Mouse (Mus musculus): ENCODE measurements around the gene Fam3c.
A peak's percentile ranks its signal among the peaks of the same experiment; 100 is the strongest.

The Fam3c gene

DNA sequence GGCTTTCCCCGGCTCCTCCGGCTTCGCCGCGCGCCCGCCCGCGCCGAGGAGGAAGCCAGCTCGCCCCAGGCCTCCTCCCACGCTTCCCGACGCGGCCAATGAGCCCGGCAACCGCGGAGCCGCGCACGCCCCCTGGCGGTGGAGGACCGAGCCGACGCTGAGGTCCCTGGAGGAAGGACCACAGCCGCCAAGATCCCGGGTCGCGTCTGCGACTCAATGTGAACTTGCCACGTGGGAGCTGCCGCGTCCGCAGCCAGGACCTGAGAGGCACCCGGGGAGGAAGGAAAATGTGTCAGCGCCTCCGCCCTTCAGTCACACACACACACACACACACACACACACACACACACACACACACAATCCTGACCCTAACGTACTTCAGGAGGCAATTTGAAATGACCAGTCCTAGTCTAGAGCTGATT, at the start of gene Fam3c:
Gene Fam3c (minus strand): TSS at position 158 of the 422 bp plus-strand sequence.
- peak; percentile 96 for DNase-seq (ENCODE audit: low read depth, low spot score)

DNA sequence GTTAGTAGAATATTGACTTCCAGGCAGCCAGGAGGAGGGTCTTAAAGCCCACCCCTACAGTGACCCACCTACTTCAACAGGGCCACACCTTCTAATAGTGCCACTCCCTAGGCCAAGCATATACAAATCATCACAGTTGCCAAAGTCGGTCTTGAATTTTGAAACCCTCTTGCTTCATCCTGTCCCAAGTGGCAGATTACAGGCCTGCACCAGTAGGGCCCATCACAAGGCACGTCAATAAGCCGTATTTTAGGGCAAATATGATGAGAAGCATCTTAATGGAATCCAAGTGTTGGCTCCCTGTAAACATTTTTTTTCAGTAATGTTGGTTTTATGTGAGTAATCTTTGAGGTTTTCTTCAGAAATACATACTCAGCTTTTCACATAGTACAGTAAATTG, 49.0 kb upstream of the Fam3c start:
- DNase-seq (ENCODE audit: low read depth, low spot score), result no peak

DNA sequence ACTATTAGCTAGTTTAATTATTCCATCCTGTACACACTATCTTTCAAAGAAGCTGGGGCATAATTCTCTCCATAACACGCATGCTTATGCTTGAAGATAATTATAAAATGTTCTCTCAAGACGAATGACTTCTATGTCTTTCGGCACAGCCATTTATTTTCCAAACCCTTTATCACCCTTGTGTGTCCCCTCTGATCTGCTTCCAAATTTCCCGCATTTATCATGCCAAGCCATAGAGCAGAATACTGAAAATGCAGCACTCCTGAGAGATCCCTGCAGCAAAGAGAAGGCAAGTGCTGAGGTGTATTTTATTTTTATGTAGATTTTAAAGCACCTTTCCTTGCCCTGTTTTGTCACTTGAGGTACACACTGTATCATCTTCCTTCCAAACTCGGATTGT, 47.7 kb upstream of the Fam3c start:
- DNase-seq (ENCODE audit: low read depth, low spot score), result no peak

DNA sequence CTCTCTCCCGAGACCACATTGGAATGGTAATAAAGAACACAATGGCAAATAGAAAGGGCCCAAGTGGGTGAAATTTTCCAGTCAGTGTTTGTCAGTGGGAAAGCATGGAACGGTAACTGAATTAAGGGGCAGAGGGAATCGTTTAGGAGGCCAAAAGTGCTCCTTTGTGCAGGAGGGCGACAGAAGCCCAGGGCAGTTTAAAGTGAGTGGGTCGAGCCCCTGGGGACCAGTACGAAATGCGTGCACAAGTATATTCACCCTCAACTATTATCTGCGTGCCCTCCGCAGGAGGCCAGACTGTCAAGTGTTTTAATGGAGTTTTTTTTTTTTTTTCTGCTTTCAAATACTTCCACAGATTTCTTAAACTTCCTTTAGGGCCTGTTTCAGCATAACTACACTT, 47.3 kb upstream of the Fam3c start:
- no peak for DNase-seq (ENCODE audit: low read depth, low spot score)

DNA sequence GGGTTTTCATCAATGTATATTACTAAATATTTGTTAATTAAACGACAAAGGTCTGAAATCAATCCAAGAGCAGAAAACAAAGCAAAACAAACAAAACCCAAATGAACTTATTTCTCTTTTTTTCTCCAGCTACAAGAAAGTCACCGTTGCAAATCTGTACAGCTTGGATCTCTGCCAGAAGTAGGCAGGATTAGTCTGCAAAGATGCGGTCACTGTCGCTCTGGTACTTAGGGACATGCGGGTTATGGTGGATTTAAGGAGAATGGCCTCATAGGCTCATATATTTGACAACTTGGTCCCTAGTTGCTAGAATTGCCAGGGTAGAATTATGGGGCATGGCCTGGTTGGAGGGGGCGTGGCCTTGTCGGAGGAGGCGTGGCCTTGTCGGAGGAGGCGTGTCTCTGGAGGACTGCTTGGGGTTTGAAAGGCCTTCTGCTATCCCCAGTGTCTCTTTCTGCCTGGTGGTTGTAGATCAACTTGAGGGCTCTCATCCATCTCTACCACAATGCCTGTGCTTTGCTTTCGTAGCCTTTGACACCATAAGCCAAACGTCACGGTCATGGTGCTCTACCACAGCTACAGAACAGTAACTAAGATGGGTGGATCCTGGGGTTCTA, 46.6 kb upstream of the Fam3c start:
- no peak for DNase-seq (ENCODE audit: low read depth, low spot score)

DNA sequence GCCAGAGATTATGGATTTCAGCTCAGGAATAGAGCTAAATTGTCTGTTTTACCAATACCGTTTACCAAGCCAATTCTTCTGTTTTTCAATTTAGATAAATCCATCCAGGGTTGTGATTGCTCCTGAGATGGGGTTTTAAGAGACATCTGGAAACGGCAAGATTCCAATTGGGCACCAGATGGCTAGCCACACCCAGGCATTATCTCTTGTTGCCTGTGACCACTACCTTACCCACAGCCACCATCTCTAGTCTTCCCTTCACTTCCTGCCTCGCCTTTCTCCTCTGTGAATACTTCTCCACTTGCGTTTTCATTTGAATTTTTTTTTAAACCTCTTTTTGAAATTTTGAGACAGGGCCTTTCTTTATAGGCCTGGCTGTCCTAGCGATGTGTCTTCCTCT, 46.0 kb upstream of the Fam3c start:
- peak; percentile 19 for DNase-seq (ENCODE audit: low read depth, low spot score)

DNA sequence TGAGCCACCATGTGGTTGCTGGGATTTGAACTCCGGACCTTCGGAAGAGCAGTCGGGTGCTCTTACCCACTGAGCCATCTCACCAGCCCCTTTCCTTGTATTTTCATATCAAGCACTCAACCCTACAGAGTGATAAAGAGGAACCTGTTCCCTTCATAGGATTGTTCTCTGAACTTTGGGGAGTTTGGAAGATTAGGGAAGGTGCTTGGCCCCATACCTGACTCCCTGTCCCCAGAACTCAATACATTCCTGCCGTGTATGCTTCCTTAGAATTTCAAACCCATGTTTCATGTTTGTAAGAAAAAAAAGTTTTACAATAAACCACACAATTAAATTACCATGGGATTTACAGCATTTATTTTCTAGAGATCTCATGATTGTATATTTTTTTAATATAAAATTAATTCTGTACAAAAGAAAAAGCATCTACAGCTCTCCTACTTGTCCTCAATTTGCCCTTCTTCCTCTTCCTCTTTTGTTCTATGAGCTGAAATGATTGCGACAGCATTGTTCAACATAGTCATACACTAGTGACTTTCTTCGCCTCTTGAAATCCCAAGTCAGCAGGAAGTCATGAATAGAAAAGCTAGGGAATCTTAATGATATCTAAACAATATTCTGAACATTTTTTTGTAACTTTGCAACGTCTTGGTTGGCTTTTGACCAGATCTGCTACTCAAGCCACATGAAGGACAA, 42.2 kb upstream of the Fam3c start:
- DNase-seq (ENCODE audit: low read depth, low spot score), result no peak

DNA sequence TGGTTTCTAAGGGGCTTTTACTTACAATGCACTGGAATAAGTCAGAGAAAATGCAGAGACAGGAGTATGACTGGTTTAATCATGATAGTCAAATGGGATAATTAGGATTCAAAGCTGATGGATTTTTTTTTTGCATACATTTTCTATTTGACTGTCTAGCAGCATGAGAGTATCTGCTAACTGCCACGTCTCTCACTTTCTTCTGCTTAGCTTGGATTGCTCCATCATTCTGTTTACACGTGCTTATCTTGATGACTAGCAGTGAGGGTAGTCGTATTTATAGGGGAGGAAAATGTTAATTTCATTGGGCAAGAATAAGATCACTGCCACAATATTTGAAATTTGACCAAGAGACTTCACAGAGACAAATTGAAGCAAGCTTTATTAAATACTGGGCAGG, 39.2 kb upstream of the Fam3c start:
- DNase-seq (ENCODE audit: low read depth, low spot score), result no peak

DNA sequence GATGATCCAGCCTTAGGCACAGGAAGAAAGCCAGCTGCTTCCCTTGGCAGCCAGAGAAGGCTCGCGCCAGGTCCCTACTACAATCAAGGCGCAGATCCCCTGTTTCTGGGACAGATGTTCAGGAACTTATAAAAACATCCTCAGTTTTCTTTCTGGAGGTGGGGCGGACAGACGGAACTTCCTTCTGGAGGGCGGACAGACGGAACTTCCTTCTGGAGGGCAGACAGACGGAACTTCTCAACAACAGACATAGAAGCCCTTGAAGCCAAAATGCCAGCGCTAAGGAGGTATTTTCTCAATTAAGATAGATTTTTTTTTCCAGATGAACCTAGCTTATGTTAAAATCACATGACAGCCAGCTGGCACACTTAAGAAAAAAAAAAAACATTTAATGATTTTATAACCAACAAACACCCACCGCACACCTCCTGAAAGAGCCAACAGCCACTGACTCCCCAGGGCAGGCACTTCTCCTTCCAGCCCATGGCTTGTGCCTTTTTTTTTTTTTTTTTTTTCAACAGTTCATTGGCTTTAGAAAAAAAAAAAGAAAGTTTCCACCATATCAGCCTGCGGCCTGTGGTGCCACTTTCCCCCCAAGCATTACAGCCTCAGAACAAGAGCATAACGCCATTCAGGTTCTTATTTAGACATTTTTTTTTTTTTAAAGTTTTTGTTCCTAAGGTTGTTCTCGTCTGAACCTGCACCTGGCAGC, 34.8 kb upstream of the Fam3c start:
- DNase-seq (ENCODE audit: low read depth, low spot score), result no peak

DNA sequence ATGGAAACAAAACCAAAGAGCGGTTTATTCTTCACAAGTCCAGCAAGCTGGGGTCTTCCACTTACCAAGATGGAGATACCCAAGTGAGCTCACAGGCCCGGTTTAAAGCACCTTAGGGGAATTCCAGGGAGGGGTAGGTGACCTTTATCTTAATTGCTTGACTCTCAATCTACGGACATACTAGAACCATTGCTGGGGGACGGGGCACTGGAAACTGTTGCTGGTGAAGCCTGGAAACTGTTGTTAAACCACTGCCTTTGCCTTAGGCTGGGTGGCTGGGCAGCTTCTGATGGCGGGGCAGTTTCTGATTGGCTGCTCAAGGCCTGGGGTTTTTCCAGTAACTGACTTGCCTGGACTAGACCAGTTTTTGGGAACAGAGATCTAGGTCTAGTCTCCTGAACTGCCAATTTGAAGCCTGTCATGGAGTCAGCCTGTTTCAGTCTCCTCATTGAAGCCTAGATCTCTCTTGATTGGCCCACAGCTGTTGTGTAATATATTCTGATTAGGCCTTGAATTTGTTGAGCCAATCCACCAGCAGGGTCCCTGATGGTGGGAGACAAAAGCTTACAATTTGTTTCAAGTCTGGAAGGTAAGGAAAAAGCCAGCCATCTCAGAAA, 29.3 kb upstream of the Fam3c start:
- DNase-seq (ENCODE audit: low read depth, low spot score), result no peak

DNA sequence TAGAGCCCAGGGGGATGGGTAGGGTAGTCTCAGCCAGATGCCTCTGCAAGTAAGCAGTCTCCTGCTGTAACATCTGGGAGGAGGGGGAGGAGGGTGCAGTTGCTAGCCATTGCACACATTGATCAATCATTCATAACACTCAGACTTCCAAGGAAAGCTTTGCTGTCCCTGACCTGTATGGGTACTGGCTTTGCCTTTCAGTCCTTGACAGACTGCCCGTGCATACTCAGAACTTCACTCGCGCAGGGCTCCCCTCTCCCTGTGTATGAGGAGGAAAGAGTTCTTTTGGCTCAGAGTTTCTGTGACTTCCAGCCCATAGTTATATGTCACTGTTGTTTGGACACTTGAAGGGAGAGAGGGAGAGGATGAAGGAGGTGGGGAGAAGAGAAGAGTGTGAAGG, 24.2 kb upstream of the Fam3c start:
- DNase-seq (ENCODE audit: low read depth, low spot score), result no peak

DNA sequence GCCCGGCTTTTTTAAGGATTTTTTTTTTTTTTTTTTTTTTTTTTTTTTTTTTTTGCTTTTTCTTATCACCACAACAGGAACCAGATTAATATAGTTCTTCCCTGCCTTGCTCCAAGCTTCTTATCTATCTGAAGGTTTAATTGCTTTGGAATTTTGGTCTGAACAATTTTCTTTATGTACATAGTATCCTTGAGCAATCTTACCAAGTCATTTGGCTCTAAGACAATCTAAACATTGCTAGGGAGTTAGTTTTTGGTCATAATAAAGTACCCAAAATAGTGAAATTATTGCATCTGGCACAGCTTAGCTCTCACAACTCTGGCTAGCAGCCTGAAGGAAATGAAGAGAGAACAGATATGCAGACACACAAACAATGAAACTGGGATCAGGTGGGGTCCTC, 23.8 kb upstream of the Fam3c start:
- DNase-seq (ENCODE audit: low read depth, low spot score), result no peak

DNA sequence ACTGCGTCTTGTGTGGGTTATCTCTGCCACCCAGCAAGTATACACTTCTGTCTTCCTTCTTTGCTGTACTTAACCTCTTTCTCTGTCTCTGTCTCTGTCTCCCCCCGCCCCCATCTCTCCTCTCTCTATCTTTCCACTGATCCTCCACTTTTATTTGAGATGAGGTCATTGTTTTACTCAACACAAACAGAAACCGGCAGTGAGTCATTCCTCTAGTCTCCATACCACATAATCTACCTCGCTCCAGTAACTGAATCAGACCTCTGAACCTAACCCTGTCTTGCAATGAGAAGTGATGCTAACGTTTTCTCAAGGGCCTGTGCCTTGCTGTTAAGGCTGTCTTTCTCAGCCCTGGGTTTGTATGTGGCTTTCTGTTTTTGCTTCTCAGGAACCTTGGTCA, 22.4 kb upstream of the Fam3c start:
- DNase-seq (ENCODE audit: low read depth, low spot score), result peak; percentile 44

DNA sequence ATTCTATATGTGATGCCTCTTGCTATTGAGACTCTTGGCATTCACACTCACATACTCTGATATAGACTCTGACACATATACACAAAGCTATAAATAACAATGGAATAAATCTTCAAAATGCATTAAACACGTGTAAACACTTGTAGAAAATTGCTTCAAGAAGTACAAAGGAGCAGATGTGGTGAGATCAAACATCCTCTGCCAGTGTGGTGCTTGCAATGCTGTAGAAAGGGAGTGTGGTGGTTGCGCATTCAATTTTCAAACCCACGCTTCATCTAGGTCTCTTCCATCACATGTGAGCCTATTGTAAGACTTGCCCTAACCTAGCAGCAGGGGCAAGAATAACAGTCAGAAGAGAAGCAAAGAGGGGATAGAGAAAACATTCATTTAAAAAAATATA, 18.7 kb upstream of the Fam3c start:
- peak; percentile 59 for DNase-seq (ENCODE audit: low read depth, low spot score)

DNA sequence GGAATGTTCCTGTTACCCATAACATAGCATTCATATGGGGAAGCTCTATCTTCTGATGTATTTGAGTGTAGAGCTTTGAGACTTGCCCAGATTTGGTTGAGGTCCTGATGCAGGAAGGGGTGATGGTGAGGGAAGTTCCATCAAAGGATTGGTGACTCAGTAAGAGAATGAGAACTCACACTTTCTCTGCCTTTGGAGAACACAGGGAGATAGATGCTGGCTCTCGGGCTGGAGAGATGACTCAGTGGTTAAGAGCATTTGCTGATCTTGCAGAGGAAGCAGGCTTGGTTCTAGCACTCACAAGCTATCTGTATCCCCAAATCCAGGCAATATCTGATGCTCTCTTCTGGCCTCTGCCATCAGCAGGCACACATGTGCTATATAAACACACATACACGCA, 17.4 kb upstream of the Fam3c start:
- no peak for DNase-seq (ENCODE audit: low read depth, low spot score)

DNA sequence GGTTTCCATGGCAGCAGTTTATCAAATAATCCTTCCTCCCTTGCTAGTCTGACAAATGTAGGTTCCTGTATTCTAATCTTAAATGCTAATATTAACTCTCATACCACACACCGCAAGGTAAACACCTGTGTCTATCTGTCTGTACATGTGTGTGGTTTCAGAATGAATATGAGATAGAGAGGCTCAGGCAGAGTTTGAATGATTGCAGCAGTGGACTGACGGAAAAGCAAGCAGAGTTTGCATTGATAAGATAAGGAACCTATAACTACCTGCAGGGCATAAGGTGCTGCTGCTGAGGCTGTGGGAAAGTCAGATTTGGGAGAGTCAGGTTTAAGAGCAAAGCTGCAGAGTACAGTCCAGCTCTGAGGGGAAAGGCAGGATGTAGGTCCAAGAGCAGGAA, 10.9 kb upstream of the Fam3c start:
- no peak for DNase-seq (ENCODE audit: low read depth, low spot score)

DNA sequence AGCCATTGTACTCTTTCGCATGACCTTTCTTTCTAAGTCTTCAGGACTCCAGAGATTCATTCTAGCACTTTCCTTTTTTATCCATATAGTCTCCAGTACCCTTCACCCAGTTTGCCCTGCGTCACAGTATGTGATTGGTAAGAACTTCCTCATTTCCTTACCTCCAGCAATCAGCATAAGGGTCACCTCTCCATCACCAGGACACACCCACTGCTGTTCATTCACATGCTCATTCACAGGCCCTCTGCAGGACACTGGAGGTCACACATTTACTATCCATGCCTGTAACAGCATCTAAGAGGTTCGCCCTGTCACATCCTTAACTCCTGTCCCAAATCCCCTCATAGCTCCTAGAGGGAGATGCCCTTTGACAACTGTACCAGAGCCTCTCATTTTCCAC, 7.5 kb upstream of the Fam3c start:
- no peak for DNase-seq (ENCODE audit: low read depth, low spot score)

DNA sequence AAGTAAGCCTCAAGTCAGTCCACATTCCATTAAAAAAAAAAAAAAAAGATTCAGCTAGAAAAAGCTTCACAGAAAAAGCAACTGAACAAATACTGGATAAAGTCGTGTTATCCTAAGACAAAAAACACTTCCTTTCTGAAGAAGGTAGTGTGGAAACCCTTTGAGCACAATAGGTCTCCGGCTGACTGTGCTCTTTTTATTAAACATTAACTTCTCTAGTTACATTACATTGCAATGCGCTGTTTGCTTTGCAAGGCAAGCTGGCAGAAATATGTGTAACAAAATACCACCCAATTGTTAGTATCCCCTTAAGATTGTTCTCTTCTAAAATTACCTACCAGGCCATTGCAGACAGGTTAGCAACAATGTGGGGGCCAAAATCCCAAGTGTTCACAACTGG, 5.9 kb upstream of the Fam3c start:
- no peak for DNase-seq (ENCODE audit: low read depth, low spot score)

DNA sequence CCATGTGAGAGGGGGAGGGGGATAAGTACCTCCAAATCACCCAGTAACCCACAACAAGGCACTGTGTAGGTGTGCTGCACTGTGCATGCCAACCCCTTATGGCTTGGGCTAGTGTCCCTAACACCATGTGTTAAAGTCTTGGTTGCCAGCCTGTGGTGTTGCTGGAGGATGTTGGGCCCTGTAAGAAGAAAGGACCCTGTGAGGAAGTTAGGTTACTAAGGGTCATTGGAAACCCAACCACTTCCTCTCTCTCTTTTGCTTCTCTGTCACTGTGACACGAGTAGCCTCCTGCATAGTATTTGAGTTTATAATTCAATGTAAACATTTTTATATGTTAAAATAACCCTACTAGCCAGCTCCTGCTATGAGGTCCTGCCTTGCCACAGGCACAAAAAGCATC, 3.0 kb upstream of the Fam3c start:
- DNase-seq (ENCODE audit: low read depth, low spot score), result peak; percentile 27

DNA sequence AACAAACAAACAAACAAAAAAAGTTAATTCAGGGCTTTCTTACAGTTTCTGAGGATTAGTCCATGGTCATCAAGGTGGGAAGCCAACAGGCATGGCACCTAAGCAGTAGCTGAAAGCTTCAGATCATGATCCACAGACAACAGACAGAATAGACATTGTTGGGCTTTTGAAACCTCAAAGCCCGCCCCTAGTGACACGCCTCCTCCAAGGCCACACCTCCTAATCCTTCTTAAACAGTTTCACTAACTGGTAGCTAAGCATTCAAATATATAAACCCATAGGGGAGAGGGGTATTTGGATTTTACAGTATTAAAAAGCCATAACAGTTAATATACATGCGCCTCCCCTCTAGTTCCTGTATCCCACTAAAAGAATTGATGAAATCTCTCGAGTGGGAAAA, 1.3 kb upstream of the Fam3c start:
- DNase-seq (ENCODE audit: low read depth, low spot score), result peak; percentile 27

DNA sequence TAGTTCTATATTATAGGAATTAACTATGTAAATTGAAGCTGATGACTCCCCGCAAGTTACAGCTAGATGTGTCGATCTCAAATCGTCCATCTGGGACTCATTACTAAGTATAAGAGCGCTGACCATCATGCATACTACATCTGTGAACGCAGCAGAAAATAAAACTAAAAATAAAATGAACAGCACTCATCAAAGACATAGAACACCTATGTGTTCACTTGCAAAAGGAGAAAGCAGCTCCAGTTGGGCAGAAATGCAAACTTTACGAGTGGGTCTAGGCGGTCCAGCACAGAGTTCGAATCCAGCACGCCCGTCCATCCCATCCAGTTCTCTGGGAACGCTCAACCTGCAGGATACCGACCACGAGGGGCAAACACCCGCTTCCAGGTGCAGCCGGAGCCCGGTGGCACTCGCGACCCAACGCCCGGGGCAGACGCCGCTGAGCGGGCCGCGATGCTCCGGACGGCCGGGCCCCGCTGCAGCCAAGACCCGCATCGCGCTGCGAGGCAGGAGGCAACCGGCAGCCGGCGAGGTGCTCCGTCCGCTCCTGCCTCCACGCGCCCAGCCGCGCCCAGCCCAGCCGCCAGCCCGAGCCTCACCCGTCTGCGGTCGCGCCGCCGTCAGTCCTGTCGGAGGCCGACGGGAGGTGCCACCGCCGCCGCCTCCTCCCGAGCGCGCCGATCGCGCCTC, 502 bp downstream of the Fam3c start:
- no peak for DNase-seq (ENCODE audit: low read depth, low spot score)

DNA sequence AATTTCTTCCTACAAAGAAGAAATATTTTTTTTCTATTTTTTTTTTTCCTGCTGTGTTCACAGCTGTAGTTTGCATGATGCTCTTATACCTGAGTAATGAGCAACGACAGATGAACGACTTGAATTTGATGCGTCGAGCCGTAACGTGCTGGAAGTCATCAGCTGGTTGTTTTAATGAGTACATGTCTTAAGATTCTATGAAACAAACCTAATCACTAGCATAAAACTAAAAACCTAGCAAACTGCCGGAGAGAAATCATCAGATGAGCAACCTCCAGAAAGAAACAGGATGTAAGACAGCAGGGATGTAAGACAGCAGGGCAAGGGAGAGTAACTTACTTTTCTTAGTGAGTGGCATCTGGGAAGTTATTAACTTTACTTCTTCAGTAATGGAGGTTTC, 1.4 kb downstream of the Fam3c start:
- DNase-seq (ENCODE audit: low read depth, low spot score), result no peak

Measured in CD4-positive helper T cell, adult 2 months (primary cell).